In genomic region chr12:41575221-41575620, GRCm38 (mm10) we compare ENCODE assay signal across 27 mouse cellular contexts.
"Had no signal": no experiment of that assay in that cellular context is flagged by ENCODE, and none has a peak within 500 bp of the region (broad histone marks: within the 10 kb centered on the region; RNA-seq: fewer than 3 reads in every experiment).

No protein-coding gene starts in this region.

- H3K4me1 ChIP-seq: heart, embryonic 10.5 days; heart, embryonic 12.5 days; hindbrain, embryonic 10.5 days; hindbrain, embryonic 13.5 days; hindbrain, embryonic 15.5 days; intestine, embryonic 15.5 days; kidney, embryonic 15.5 days; limb, embryonic 13.5 days; limb, embryonic 15.5 days had no signal

- H3K36me3 ChIP-seq: heart, embryonic 10.5 days; heart, embryonic 12.5 days; hindbrain, embryonic 10.5 days; hindbrain, embryonic 13.5 days; hindbrain, embryonic 15.5 days; intestine, embryonic 15.5 days; kidney, embryonic 15.5 days; limb, embryonic 13.5 days; limb, embryonic 15.5 days; liver, embryonic 12.5 days had no signal

- DNase-seq: gastrocnemius, adult 2 months; gastrocnemius, postnatal 10 days; gastrocnemius, postnatal 25 days; heart, adult 18-20 months; heart, postnatal 10 days; heart, postnatal 4 days; kidney, adult 2 months; kidney, adult 9 months; kidney, postnatal 14 days; kidney, postnatal 36 days; layer of hippocampus, adult 9-11 months; layer of hippocampus, postnatal 36 days; left cerebral cortex, postnatal 4 days had no signal

- H3K27ac ChIP-seq: gastrocnemius, adult 2 months; heart, embryonic 10.5 days; hindbrain, embryonic 10.5 days; hindbrain, embryonic 13.5 days; hindbrain, embryonic 15.5 days; intestine, embryonic 15.5 days; kidney, embryonic 15.5 days; kidney, postnatal 0 days; limb, embryonic 13.5 days; limb, embryonic 15.5 days; liver, embryonic 12.5 days; liver, embryonic 14.5 days had no signal

- H3K4me2 ChIP-seq: heart, embryonic 12.5 days; hindbrain, embryonic 13.5 days; hindbrain, embryonic 15.5 days; intestine, embryonic 15.5 days; kidney, embryonic 15.5 days; limb, embryonic 13.5 days; limb, embryonic 15.5 days; liver, embryonic 12.5 days had no signal

- H3K27me3 ChIP-seq: heart, embryonic 12.5 days; hindbrain, embryonic 13.5 days; hindbrain, embryonic 15.5 days; intestine, embryonic 15.5 days; kidney, embryonic 15.5 days; limb, embryonic 13.5 days; limb, embryonic 15.5 days; liver, embryonic 12.5 days had no signal

- H3K4me3 ChIP-seq: gastrocnemius, adult 2 months; heart, embryonic 10.5 days; heart, embryonic 12.5 days; hindbrain, embryonic 10.5 days; hindbrain, embryonic 13.5 days; hindbrain, embryonic 15.5 days; intestine, embryonic 15.5 days; kidney, embryonic 15.5 days; limb, embryonic 13.5 days; limb, embryonic 15.5 days; liver, embryonic 12.5 days had no signal

- H3K9ac ChIP-seq: heart, embryonic 12.5 days; hindbrain, embryonic 13.5 days; hindbrain, embryonic 15.5 days; intestine, embryonic 15.5 days; kidney, embryonic 15.5 days; limb, embryonic 13.5 days; limb, embryonic 15.5 days; liver, embryonic 12.5 days; liver, embryonic 14.5 days had no signal

- ATAC-seq: inflammation-experienced regulatory T-cells, adult 6 months; intestine, embryonic 15.5 days; intestine, postnatal 0 days; liver, embryonic 12.5 days had no signal

- H3K9me3 ChIP-seq: heart, embryonic 10.5 days; heart, embryonic 12.5 days; hindbrain, embryonic 10.5 days; hindbrain, embryonic 13.5 days; hindbrain, embryonic 15.5 days; intestine, embryonic 15.5 days; kidney, embryonic 15.5 days; limb, embryonic 13.5 days; limb, embryonic 15.5 days; liver, embryonic 12.5 days had no signal
